Mouse (Mus musculus): ENCODE data around the gene Spint1.

GRCm38 (mm10) chr2:119190969-119191368 is 46.2 kb upstream of the Spint1 start:
- TF ChIP-seq CTCF (IDR thresholded peaks at IDR 0.05; ENCODE audit: control insufficient read depth, insufficient read depth, insufficient read length) (no peak), MYOD1 (IDR thresholded peaks at IDR 0.05; ENCODE audit: control insufficient read depth, insufficient read length, low read depth) (no peak), MAX (IDR thresholded peaks at IDR 0.05) (no peak)

Data from C2C12 (cell line).